Mouse (Mus musculus): Measurements from ENCODE around the gene Metrnl. TPM values are rescaled to one million over a fixed set of nuclear protein-coding genes. Genes with fewer than 3 reads are reported as not detected.

Gene Metrnl
- polyA plus RNA-seq, 1 experiment from 2014 or later: 18.9 TPM

- Histone ChIP-seq H3K4me3 (replicated peaks; ENCODE audit: low read length) (no peak overlapping the region), H3K27me3 (ENCODE audit: control insufficient read depth, insufficient read depth, low read length) (no peaks in the 10 kb centered on the region), H3K4me2 (replicated peaks) (no peak overlapping the region), H3K4me1 (replicated peaks; ENCODE audit: control insufficient read depth, insufficient read depth, low read length) (0 out of 2 replicates have a peak, but pooled peaks cover 4% of the 10 kb centered on the region), H3K9me3 (ENCODE audit: control insufficient read depth, low read length) (no peaks in the 10 kb centered on the region), H3K36me3 (replicated peaks; ENCODE audit: control insufficient read depth, insufficient read depth) (no peaks in the 10 kb centered on the region), H3K27ac (no peak overlapping the region), H3K9ac (no peak overlapping the region)
- ATAC-seq (ENCODE audit: low FRiP score): no peak
- WGBS: 42% methylated on average over 1 of the region's 1 CpGs
- no peak for DNase-seq (ENCODE audit: low spot score)
Observed at GRCm38 (mm10) chr11:121741433-121741832, 40.1 kb downstream of the Metrnl start.

GRCm38 (mm10) chr11:121743113-121743512, 41.8 kb downstream of the Metrnl start:
- Histone ChIP-seq H3K9me3 (ENCODE audit: control insufficient read depth, low read length) (no peaks in the 10 kb centered on the region), H3K4me1 (replicated peaks; ENCODE audit: control insufficient read depth, insufficient read depth, low read length) (0 out of 2 replicates have a peak, but pooled peaks cover 4% of the 10 kb centered on the region), H3K4me2 (replicated peaks) (no peak overlapping the region), H3K27ac (no peak overlapping the region), H3K36me3 (replicated peaks; ENCODE audit: control insufficient read depth, insufficient read depth) (no peaks in the 10 kb centered on the region), H3K27me3 (ENCODE audit: control insufficient read depth, insufficient read depth, low read length) (no peaks in the 10 kb centered on the region), H3K9ac (no peak overlapping the region), H3K4me3 (replicated peaks; ENCODE audit: low read length) (no peak overlapping the region)
- ATAC-seq (ENCODE audit: low FRiP score): no peak
- DNase-seq (ENCODE audit: low spot score): no peak
- 76% methylated on average over 1 of the region's 1 CpGs for WGBS

GRCm38 (mm10) chr11:121743915-121744628, 42.7 kb downstream of the Metrnl start:
- H3K9ac ChIP-seq: no peak overlapping the region
- H3K4me3 ChIP-seq (replicated peaks; ENCODE audit: low read length): no peak overlapping the region
- no peaks in the 10 kb centered on the region for H3K27me3 ChIP-seq (ENCODE audit: control insufficient read depth, insufficient read depth, low read length)
- H3K27ac ChIP-seq: no peak overlapping the region
- ATAC-seq (ENCODE audit: low FRiP score) (no peak), DNase-seq (ENCODE audit: low spot score) (no peak)
- H3K4me2 ChIP-seq (replicated peaks): no peak overlapping the region
- H3K9me3 ChIP-seq (ENCODE audit: control insufficient read depth, low read length): no peaks in the 10 kb centered on the region
- H3K36me3 ChIP-seq (replicated peaks; ENCODE audit: control insufficient read depth, insufficient read depth): no peaks in the 10 kb centered on the region
- H3K4me1 ChIP-seq (replicated peaks; ENCODE audit: control insufficient read depth, insufficient read depth, low read length): 0 out of 2 replicates have a peak, but pooled peaks cover 4% of the 10 kb centered on the region

- Histone ChIP-seq H3K9ac (no peak overlapping the region), H3K27ac (no peak overlapping the region), H3K9me3 (ENCODE audit: control insufficient read depth, low read length) (no peaks in the 10 kb centered on the region), H3K36me3 (replicated peaks; ENCODE audit: control insufficient read depth, insufficient read depth) (no peaks in the 10 kb centered on the region), H3K4me2 (replicated peaks) (no peak overlapping the region), H3K27me3 (ENCODE audit: control insufficient read depth, insufficient read depth, low read length) (no peaks in the 10 kb centered on the region), H3K4me1 (replicated peaks; ENCODE audit: control insufficient read depth, insufficient read depth, low read length) (no peaks in the 10 kb centered on the region), H3K4me3 (replicated peaks; ENCODE audit: low read length) (no peak overlapping the region)
- 78% methylated on average over 12 of the region's 12 CpGs for WGBS
- DNase-seq (ENCODE audit: low spot score) (no peak), ATAC-seq (ENCODE audit: low FRiP score) (no peak)
Observed at GRCm38 (mm10) chr11:121746941-121747494, 45.7 kb downstream of the Metrnl start.

GRCm38 (mm10) chr11:121748003-121748684, 46.8 kb downstream of the Metrnl start:
- ATAC-seq (ENCODE audit: low FRiP score): no peak
- WGBS: 90% methylated on average over 5 of the region's 5 CpGs

More at GRCm38 (mm10) chr11:121748003-121748684, 46.8 kb downstream of the Metrnl start:
- no peaks in the 10 kb centered on the region for H3K36me3 ChIP-seq (replicated peaks; ENCODE audit: control insufficient read depth, insufficient read depth)
- H3K4me3 ChIP-seq (replicated peaks; ENCODE audit: low read length): no peak overlapping the region
- no peaks in the 10 kb centered on the region for H3K4me1 ChIP-seq (replicated peaks; ENCODE audit: control insufficient read depth, insufficient read depth, low read length)
- H3K9ac ChIP-seq: no peak overlapping the region
- no peak overlapping the region for H3K4me2 ChIP-seq (replicated peaks)
- DNase-seq (ENCODE audit: low spot score): no peak
- H3K27me3 ChIP-seq (ENCODE audit: control insufficient read depth, insufficient read depth, low read length): no peaks in the 10 kb centered on the region
- no peak overlapping the region for H3K27ac ChIP-seq
- no peaks in the 10 kb centered on the region for H3K9me3 ChIP-seq (ENCODE audit: control insufficient read depth, low read length)

Other genes with a start within 250 kb of the Metrnl start
- 55.7 and 57.7 TPM in 2 replicates for gene Tbcd, start 249.6 kb upstream of the Metrnl start, polyA plus RNA-seq (2014; fragmentation: Nextera tagmentation; extraction: Ambion mirVana)
- gene Zfp750, start 182.2 kb upstream of the Metrnl start, polyA plus RNA-seq (2014; fragmentation: Nextera tagmentation; extraction: Ambion mirVana): 0.19 and 0.21 TPM in 2 replicates
- 5.8 and 6.4 TPM in 2 replicates for gene B3gntl1, start 28.4 kb upstream of the Metrnl start, polyA plus RNA-seq (2014; fragmentation: Nextera tagmentation; extraction: Ambion mirVana)
- gene Ptchd3, start 128.7 kb downstream of the Metrnl start, polyA plus RNA-seq (2014; fragmentation: Nextera tagmentation; extraction: Ambion mirVana): not detected in 2 replicates

Measured in hindbrain, embryonic 14.5 days (tissue).